ENCODE assay signal across 31 mouse cellular contexts in genomic region chr1:75159540-75160255, GRCm38 (mm10). TPM values are rescaled to one million over a fixed set of nuclear protein-coding genes. Genes with fewer than 3 reads are reported as not detected.
DNase-seq lines count a peak whose midpoint lies in the region; ATAC-seq and TF ChIP-seq lines count a peak whose summit lies in the region.
"Had no signal": no experiment of that assay in that cellular context is flagged by ENCODE, and none has a peak within 500 bp of the region (broad histone marks: within the 10 kb centered on the region; RNA-seq: fewer than 3 reads in every experiment).

No protein-coding gene starts in this region.

- no peak for DNase-seq in stomach, postnatal 0 days (ENCODE audit: low spot score)
- no peak for DNase-seq in left cerebral cortex, postnatal 14 days (ENCODE audit: low spot score in 2 of 2)
- no peak for DNase-seq in cerebellum, postnatal 25 days
- DNase-seq in lung, postnatal 10 days = no peak
- DNase-seq: adrenal gland, adult 2 months; adrenal gland, postnatal 36 days; cerebellum, adult 9-10 months; embryo, embryonic 11 days; forebrain, postnatal 0 days; gastrocnemius, postnatal 10 days; heart, postnatal 14 days; kidney, adult 18-20 months; kidney, postnatal 36 days; right cerebral cortex, postnatal 25 days; thymus, postnatal 4 days had no signal

- no peak overlapping the region for H3K4me3 ChIP-seq in stomach, embryonic 15.5 days (replicated peaks)
- H3K4me3 ChIP-seq in stomach, postnatal 0 days (ENCODE audit: low read depth, low read length) = no peak overlapping the region
- no peak overlapping the region for H3K4me3 ChIP-seq in liver, embryonic 16.5 days (ENCODE audit: low read depth, low read length)
- H3K4me3 ChIP-seq: embryonic facial prominence, embryonic 12.5 days; forebrain, embryonic 12.5 days; heart, embryonic 13.5 days; hindbrain, embryonic 10.5 days; layer of hippocampus, adult 2 months; midbrain, embryonic 10.5 days; midbrain, embryonic 15.5 days had no signal

- no peaks in the 10 kb centered on the region for H3K9me3 ChIP-seq in stomach, embryonic 15.5 days
- no peaks in the 10 kb centered on the region for H3K9me3 ChIP-seq in stomach, postnatal 0 days (ENCODE audit: control insufficient read depth, low read length)
- no peaks in the 10 kb centered on the region for H3K9me3 ChIP-seq in liver, embryonic 16.5 days (replicated peaks; ENCODE audit: control insufficient read depth, low read length)
- H3K9me3 ChIP-seq: embryonic facial prominence, embryonic 12.5 days; forebrain, embryonic 12.5 days; heart, embryonic 13.5 days; hindbrain, embryonic 10.5 days; midbrain, embryonic 10.5 days; midbrain, embryonic 15.5 days had no signal

- no peak overlapping the region for H3K9ac ChIP-seq in stomach, embryonic 15.5 days
- H3K9ac ChIP-seq in stomach, postnatal 0 days (ENCODE audit: low read length) = no peak overlapping the region
- peak overlapping the region; percentile 50; the same call in 1 of the 2 replicates for H3K9ac ChIP-seq in liver, embryonic 16.5 days (ENCODE audit: low read depth, low read length)
- H3K9ac ChIP-seq: embryonic facial prominence, embryonic 12.5 days; forebrain, embryonic 12.5 days; forebrain, postnatal 0 days; heart, embryonic 13.5 days; midbrain, embryonic 15.5 days had no signal

- no peak for TF ChIP-seq EP300 in stomach, postnatal 0 days (optimal IDR thresholded peaks at IDR 0.05)

- intact Hi-C loops in left cerebral cortex, postnatal 14 days (cut with DNase I) = no loop called here

- no peak overlapping the region for H3K27ac ChIP-seq in stomach, embryonic 15.5 days
- no peak overlapping the region for H3K27ac ChIP-seq in stomach, postnatal 0 days (replicated peaks)
- peak overlapping the region; percentile 84 for H3K27ac ChIP-seq in liver, embryonic 16.5 days (ENCODE audit: low read length)
- H3K27ac ChIP-seq: embryonic facial prominence, embryonic 12.5 days; forebrain, embryonic 12.5 days; heart, embryonic 13.5 days; hindbrain, embryonic 10.5 days; layer of hippocampus, adult 2 months; macrophage; midbrain, embryonic 10.5 days; midbrain, embryonic 15.5 days had no signal

- H3K27me3 ChIP-seq in stomach, embryonic 15.5 days (replicated peaks) = no peaks in the 10 kb centered on the region
- H3K27me3 ChIP-seq in stomach, postnatal 0 days (ENCODE audit: control insufficient read depth, insufficient read depth, low read length) = no peaks in the 10 kb centered on the region
- no peaks in the 10 kb centered on the region for H3K27me3 ChIP-seq in liver, embryonic 16.5 days (ENCODE audit: control insufficient read depth, insufficient read depth, low read depth, low read length)
- H3K27me3 ChIP-seq: forebrain, embryonic 12.5 days; heart, embryonic 13.5 days; midbrain, embryonic 15.5 days had no signal

- TF ChIP-seq CTCF in stomach, postnatal 0 days (IDR thresholded peaks at IDR 0.05; ENCODE audit: low read depth) = no peak

- H3K4me1 ChIP-seq in stomach, embryonic 15.5 days = no peaks in the 10 kb centered on the region
- no peaks in the 10 kb centered on the region for H3K4me1 ChIP-seq in stomach, postnatal 0 days (replicated peaks; ENCODE audit: control insufficient read depth, insufficient read depth)
- H3K4me1 ChIP-seq in liver, embryonic 16.5 days (ENCODE audit: control insufficient read depth, low read depth, low read length) = peaks cover 23% of the 10 kb centered on the region
- H3K4me1 ChIP-seq: embryonic facial prominence, embryonic 12.5 days; forebrain, embryonic 12.5 days; heart, embryonic 13.5 days; hindbrain, embryonic 10.5 days; midbrain, embryonic 10.5 days; midbrain, embryonic 15.5 days had no signal

- H3K36me3 ChIP-seq in stomach, embryonic 15.5 days = no peaks in the 10 kb centered on the region
- H3K36me3 ChIP-seq in stomach, postnatal 0 days (ENCODE audit: control insufficient read depth, insufficient read depth, low read length) = no peaks in the 10 kb centered on the region
- H3K36me3 ChIP-seq in liver, embryonic 16.5 days (ENCODE audit: control insufficient read depth, insufficient read depth) = no peaks in the 10 kb centered on the region
- H3K36me3 ChIP-seq: embryonic facial prominence, embryonic 12.5 days; forebrain, embryonic 12.5 days; heart, embryonic 13.5 days; hindbrain, embryonic 10.5 days; midbrain, embryonic 10.5 days; midbrain, embryonic 15.5 days had no signal

- 56% methylated on average over 5 of the region's 5 CpGs for WGBS in stomach, embryonic 15.5 days
- 69% methylated on average over 5 of the region's 5 CpGs for WGBS in stomach, postnatal 0 days
- WGBS in liver, embryonic 16.5 days (ENCODE audit: insufficient replicate concordance) = 32% methylated on average over 5 of the region's 5 CpGs

- ATAC-seq in stomach, embryonic 15.5 days (ENCODE audit: insufficient read depth, low FRiP score, low read depth) = peak; percentile 60; the same call in 1 of the 2 replicates
- ATAC-seq in stomach, postnatal 0 days (ENCODE audit: low FRiP score, low TSS enrichment) = no peak
- ATAC-seq in erythroid progenitor cell, adult 5-6 weeks (replicated peaks; ENCODE audit: low FRiP score, poor library complexity, severe bottlenecking) = peak; percentile 91
- ATAC-seq in liver, embryonic 16.5 days (ENCODE audit: low read depth) = peak; percentile 96
- ATAC-seq: forebrain, postnatal 0 days; hindbrain, embryonic 16.5 days; midbrain, embryonic 15.5 days had no signal

- H3K4me2 ChIP-seq in stomach, embryonic 15.5 days = no peak overlapping the region
- no peak overlapping the region for H3K4me2 ChIP-seq in stomach, postnatal 0 days (replicated peaks; ENCODE audit: low read depth)
- peak overlapping the region; percentile 18; the same call in 1 of the 2 replicates for H3K4me2 ChIP-seq in liver, embryonic 16.5 days (ENCODE audit: low read depth, low read length)
- H3K4me2 ChIP-seq: embryonic facial prominence, embryonic 12.5 days; forebrain, embryonic 12.5 days; heart, embryonic 13.5 days; midbrain, embryonic 15.5 days had no signal

RNA-seq across cellular contexts. Expression of gene Zfand2b, which starts 8.7 kb away (rescaled TPM):
- 41.0 and 41.2 TPM in 2 replicates for polyA plus RNA-seq in stomach, embryonic 15.5 days (2015; fragmentation: Nextera tagmentation; extraction: Ambion mirVana)
- polyA plus RNA-seq in stomach, postnatal 0 days (2015; fragmentation: Nextera tagmentation; extraction: Ambion mirVana) = 43.0 and 44.5 TPM in 2 replicates
- total RNA-seq in erythroid progenitor cell, adult 5-6 weeks (2015; ENCODE audit: low replicate concordance) = 43.6 and 75.0 TPM in 2 replicates
- 54.6 and 69.4 TPM in 2 replicates for total RNA-seq in erythroid progenitor cell, adult 5-6 weeks (2017; ENCODE audit: low replicate concordance)
- 41.0 and 41.1 TPM in 2 replicates for polyA plus RNA-seq in liver, embryonic 16.5 days (2015; fragmentation: Nextera tagmentation; extraction: Ambion mirVana)
- total RNA-seq in left cerebral cortex, postnatal 14 days (2021) = 10 to 100 TPM; 21.4 to 22.8 TPM

RNA-seq across cellular contexts. Expression of gene Retreg2, which starts 17.1 kb away (rescaled TPM):
- polyA plus RNA-seq in stomach, embryonic 15.5 days (2015; fragmentation: Nextera tagmentation; extraction: Ambion mirVana) = 43.8 and 47.8 TPM in 2 replicates
- polyA plus RNA-seq in stomach, postnatal 0 days (2015; fragmentation: Nextera tagmentation; extraction: Ambion mirVana) = 30.4 and 31.2 TPM in 2 replicates
- total RNA-seq in erythroid progenitor cell, adult 5-6 weeks (2015; ENCODE audit: low replicate concordance) = 145 and 163 TPM in 2 replicates
- 133 and 149 TPM in 2 replicates for total RNA-seq in erythroid progenitor cell, adult 5-6 weeks (2017; ENCODE audit: low replicate concordance)
- 47.7 and 52.7 TPM in 2 replicates for polyA plus RNA-seq in liver, embryonic 16.5 days (2015; fragmentation: Nextera tagmentation; extraction: Ambion mirVana)
- total RNA-seq in left cerebral cortex, postnatal 14 days (2021) = 100 to 1,000 TPM; 159 to 162 TPM

RNA-seq across cellular contexts. Expression of gene Cnppd1, which starts 17.2 kb away (rescaled TPM):
- 38.8 and 44.9 TPM in 2 replicates for polyA plus RNA-seq in stomach, embryonic 15.5 days (2015; fragmentation: Nextera tagmentation; extraction: Ambion mirVana)
- polyA plus RNA-seq in stomach, postnatal 0 days (2015; fragmentation: Nextera tagmentation; extraction: Ambion mirVana) = 35.1 and 38.3 TPM in 2 replicates
- total RNA-seq in erythroid progenitor cell, adult 5-6 weeks (2015; ENCODE audit: low replicate concordance) = 28.5 and 33.5 TPM in 2 replicates
- 66.4 and 76.2 TPM in 2 replicates for total RNA-seq in erythroid progenitor cell, adult 5-6 weeks (2017; ENCODE audit: low replicate concordance)
- polyA plus RNA-seq in liver, embryonic 16.5 days (2015; fragmentation: Nextera tagmentation; extraction: Ambion mirVana) = 46.2 and 51.1 TPM in 2 replicates
- total RNA-seq in left cerebral cortex, postnatal 14 days (2021) = 10 to 100 TPM; 31.4 to 32.2 TPM

RNA-seq across cellular contexts. Expression of gene Abcb6, which starts 20.5 kb away (rescaled TPM):
- polyA plus RNA-seq in stomach, embryonic 15.5 days (2015; fragmentation: Nextera tagmentation; extraction: Ambion mirVana) = 23.9 and 26.8 TPM in 2 replicates
- polyA plus RNA-seq in stomach, postnatal 0 days (2015; fragmentation: Nextera tagmentation; extraction: Ambion mirVana) = 20.9 and 21.5 TPM in 2 replicates
- 198 and 219 TPM in 2 replicates for total RNA-seq in erythroid progenitor cell, adult 5-6 weeks (2015; ENCODE audit: low replicate concordance)
- total RNA-seq in erythroid progenitor cell, adult 5-6 weeks (2017; ENCODE audit: low replicate concordance) = 116 and 174 TPM in 2 replicates
- 55.5 and 56.5 TPM in 2 replicates for polyA plus RNA-seq in liver, embryonic 16.5 days (2015; fragmentation: Nextera tagmentation; extraction: Ambion mirVana)
- 10 to 100 TPM; 38.1 to 39.3 TPM for total RNA-seq in left cerebral cortex, postnatal 14 days (2021)

RNA-seq across cellular contexts. Expression of gene Slc23a3, which starts 26.0 kb away (rescaled TPM):
- polyA plus RNA-seq in stomach, embryonic 15.5 days (2015; fragmentation: Nextera tagmentation; extraction: Ambion mirVana) = 0.49 and 0.86 TPM in 2 replicates
- polyA plus RNA-seq in stomach, postnatal 0 days (2015; fragmentation: Nextera tagmentation; extraction: Ambion mirVana) = 2.2 TPM in 2 replicates
- total RNA-seq in erythroid progenitor cell, adult 5-6 weeks (2015; ENCODE audit: low replicate concordance) = not detected in 2 replicates
- not detected in 2 replicates for total RNA-seq in erythroid progenitor cell, adult 5-6 weeks (2017; ENCODE audit: low replicate concordance)
- 2.5 and 2.6 TPM in 2 replicates for polyA plus RNA-seq in liver, embryonic 16.5 days (2015; fragmentation: Nextera tagmentation; extraction: Ambion mirVana)
- total RNA-seq in left cerebral cortex, postnatal 14 days (2021) = under 1 TPM; 0.22 to 0.25 TPM
- total RNA-seq: forebrain, postnatal 0 days; gastrocnemius, postnatal 10 days; liver, adult 2 months; neutrophil, adult 5-6 weeks had no signal
- polyA plus RNA-seq: forebrain, embryonic 12.5 days; forebrain, postnatal 0 days; hindbrain, embryonic 10.5 days; hindbrain, embryonic 16.5 days; limb, embryonic 11.5 days; macrophage; midbrain, embryonic 15.5 days; testis, adult 2 months had no signal
